Mouse (Mus musculus) MEL (cell line): Measurements from ENCODE around the gene Chd3. TPM values are rescaled to one million over a fixed set of nuclear protein-coding genes. Genes with fewer than 3 reads are reported as not detected.
A peak's percentile ranks its signal among the peaks of the same experiment; 100 is the strongest.
"Not testable (repeated sequence)": the region's sequence is repeated elsewhere in the genome, so short reads cannot be mapped to it uniquely, and the experiment has no call there.

Experiments used
- DNase-seq: peaks from one replicate; pipeline ENCODE4 v3.0.0; 2011; ENCODE audit warnings: low read depth, low spot score
- H3K27ac ChIP-seq: 2 replicates; pipeline ENCODE4 v1.5.1; 2012; ENCODE audit warnings: low read depth, mild to moderate bottlenecking, control low read depth, low read length, moderate library complexity; ENCODE audit not compliant: control insufficient read depth
- H3K27me3 ChIP-seq, 2 experiments: fragments of 150-350 bp in 1 of 2; sonication (generic) in 1 of 2; 2 replicates each; pipeline ENCODE4 v1.6.1; 2012; ENCODE audit warnings: low read length in 2 of 2, mild to moderate bottlenecking in 2 of 2, improper control_type of control experiment in 1 of 2, moderate library complexity in 1 of 2; ENCODE audit not compliant: insufficient read depth in 2 of 2, control insufficient read depth in 1 of 2
- H3K36me3 ChIP-seq, 2 experiments: 2 replicates each; pipeline ENCODE4 v1.6.1; 2012 to 2014; ENCODE audit warnings: low read length in 2 of 2, improper control_type of control experiment in 1 of 2, inconsistent platforms in 1 of 2, mild to moderate bottlenecking in 1 of 2; ENCODE audit not compliant: insufficient read depth in 2 of 2, control insufficient read depth in 1 of 2
- H3K4me1 ChIP-seq, 2 experiments: fragments of 150-350 bp in 1 of 2; sonication (generic) in 1 of 2; 2 replicates each; pipeline ENCODE4 v1.6.1; 2012; ENCODE audit warnings: low read length in 2 of 2, improper control_type of control experiment in 1 of 2, mild to moderate bottlenecking in 1 of 2; ENCODE audit not compliant: insufficient read depth in 2 of 2, control insufficient read depth in 1 of 2
- H3K4me3 ChIP-seq, 2 experiments: fragments of 150-350 bp in 1 of 2; sonication (generic) in 1 of 2; 2 replicates each; pipeline ENCODE4 v1.5.1; 2012; ENCODE audit warnings: low read depth in 2 of 2, low read length in 2 of 2, mild to moderate bottlenecking in 2 of 2, moderate library complexity in 2 of 2, control low read depth in 1 of 2, improper control_type of control experiment in 1 of 2; ENCODE audit not compliant: control insufficient read depth in 1 of 2, insufficient read depth in 1 of 2
- H3K79me2 ChIP-seq: 2 replicates; pipeline ENCODE4 v1.6.1; 2012; ENCODE audit warnings: mild to moderate bottlenecking, low read length, moderate library complexity; ENCODE audit not compliant: control insufficient read depth, poor library complexity, insufficient read depth
- H3K9ac ChIP-seq: 2 replicates; pipeline ENCODE4 v1.6.1; 2012; ENCODE audit warnings: low read depth, mild to moderate bottlenecking, control low read depth, low read length, moderate library complexity; ENCODE audit not compliant: control insufficient read depth, poor library complexity, severe bottlenecking
- H3K9me3 ChIP-seq: fragments of 150-350 bp; sonication (generic); replicated peaks from 2 replicates; pipeline ENCODE4 v1.6.1; 2012; ENCODE audit warnings: mild to moderate bottlenecking, low read length, improper control_type of control experiment, moderate library complexity; ENCODE audit not compliant: insufficient read depth
- BHLHE40 ChIP-seq: IDR thresholded peaks from 2 replicates; pipeline ENCODE4 v1.6.1; 2012; ENCODE audit warnings: low read depth, mild to moderate bottlenecking, inconsistent platforms, low read length, improper control_type of control experiment, borderline replicate concordance
- CHD1 ChIP-seq: IDR thresholded peaks from 2 replicates; pipeline ENCODE4 v1.6.1; 2012; ENCODE audit warnings: low read depth, mild to moderate bottlenecking, inconsistent platforms, low read length, improper control_type of control experiment
- CTCF ChIP-seq, 3 experiments: IDR thresholded peaks in 2 of 3; conservative IDR thresholded peaks in 1 of 3; 2 replicates each; pipeline ENCODE4 v1.5.1; 2011 to 2012; ENCODE audit warnings: low read length in 3 of 3, low read depth in 2 of 3, mild to moderate bottlenecking in 2 of 3, improper control_type of control experiment in 1 of 3, inconsistent platforms in 1 of 3, mixed read lengths in 1 of 3, moderate library complexity in 1 of 3; ENCODE audit not compliant: control insufficient read depth in 1 of 3, insufficient read depth in 1 of 3, poor library complexity in 1 of 3, severe bottlenecking in 1 of 3
- ETS1 ChIP-seq: IDR thresholded peaks from 2 replicates; pipeline ENCODE4 v1.6.1; 2012; ENCODE audit warnings: low read depth, mild to moderate bottlenecking, inconsistent platforms, low read length, improper control_type of control experiment, moderate library complexity
- GABPA ChIP-seq: IDR thresholded peaks from 2 replicates; pipeline ENCODE4 v1.6.1; 2012; ENCODE audit warnings: low read depth, mild to moderate bottlenecking, inconsistent platforms, low read length, improper control_type of control experiment, moderate library complexity
- HCFC1 ChIP-seq: IDR thresholded peaks from 2 replicates; pipeline ENCODE4 v1.6.1; 2012; ENCODE audit warnings: low read depth, mild to moderate bottlenecking, inconsistent platforms, low read length, improper control_type of control experiment, moderate library complexity
- JUND ChIP-seq: IDR thresholded peaks from 2 replicates; pipeline ENCODE4 v1.6.1; 2011; ENCODE audit warnings: low read depth, mild to moderate bottlenecking, improper control_type of control experiment, low read length
- MAFK ChIP-seq: IDR thresholded peaks from 2 replicates; pipeline ENCODE4 v1.6.1; 2011; ENCODE audit warnings: low read depth, mild to moderate bottlenecking, low read length, improper control_type of control experiment, borderline replicate concordance
- MXI1 ChIP-seq: IDR thresholded peaks from 2 replicates; pipeline ENCODE4 v1.6.1; 2011; ENCODE audit warnings: mild to moderate bottlenecking, low read depth, low read length, improper control_type of control experiment
- NELFE ChIP-seq: IDR thresholded peaks from 2 replicates; pipeline ENCODE4 v1.6.1; 2011; ENCODE audit warnings: low read depth, low read length, improper control_type of control experiment
- RAD21 ChIP-seq: IDR thresholded peaks from 2 replicates; pipeline ENCODE4 v1.6.1; 2011; ENCODE audit warnings: mild to moderate bottlenecking, low read depth, low read length, improper control_type of control experiment
- SIN3A ChIP-seq: IDR thresholded peaks from 2 replicates; pipeline ENCODE4 v1.6.1; 2012; ENCODE audit warnings: low read length, improper control_type of control experiment, inconsistent platforms
- SMC3 ChIP-seq: IDR thresholded peaks from 2 replicates; pipeline ENCODE4 v1.6.1; 2011; ENCODE audit warnings: low read depth, low read length, improper control_type of control experiment
- TCF12 ChIP-seq: IDR thresholded peaks from 2 replicates; pipeline ENCODE4 v1.6.1; 2014; ENCODE audit warnings: low read depth, mild to moderate bottlenecking, inconsistent platforms, low read length, improper control_type of control experiment, moderate library complexity
- UBTF ChIP-seq: IDR thresholded peaks from 2 replicates; pipeline ENCODE4 v1.6.1; 2012; ENCODE audit warnings: low read depth, mild to moderate bottlenecking, inconsistent platforms, low read length, improper control_type of control experiment, moderate library complexity, borderline replicate concordance; ENCODE audit not compliant: insufficient read depth
- USF1 ChIP-seq: IDR thresholded peaks from 2 replicates; pipeline ENCODE4 v1.6.1; 2014; ENCODE audit warnings: low read depth, mild to moderate bottlenecking, inconsistent platforms, low read length, improper control_type of control experiment, moderate library complexity
- ZC3H11A ChIP-seq: IDR thresholded peaks from 2 replicates; pipeline ENCODE4 v1.6.1; 2012; ENCODE audit warnings: low read depth, mild to moderate bottlenecking, inconsistent platforms, low read length, improper control_type of control experiment
- ZKSCAN1 ChIP-seq: IDR thresholded peaks from 2 replicates; pipeline ENCODE4 v1.6.1; 2012; ENCODE audit warnings: low read depth, mild to moderate bottlenecking, inconsistent platforms, low read length, improper control_type of control experiment, moderate library complexity
- ZNF384 ChIP-seq: IDR thresholded peaks from 2 replicates; pipeline ENCODE4 v1.6.1; 2012; ENCODE audit warnings: low read depth, mild to moderate bottlenecking, inconsistent platforms, low read length, improper control_type of control experiment
- polyA plus RNA-seq, 2 experiments: library from polyadenylated mRNA; stranded (reverse) in 1 of 2; unstranded in 1 of 2; fragments of >175 nt in 1 of 2; fragments of >200 nt in 1 of 2; gene quantifications; 2 replicates each; pipeline versions ENCODE4 v1.2.1 to v1.2.4; 2012; ENCODE audit warnings: low replicate concordance in 2 of 2, low read depth in 1 of 2; ENCODE audit not compliant: insufficient read length in 2 of 2, insufficient read depth in 1 of 2, missing spikeins in 1 of 2
- total RNA-seq: library from RNA; depleted of rRNA; stranded (reverse); fragments of 300-350 nt; gene quantifications from 2 replicates; pipeline ENCODE4 v1.2.3, GENCODE M21; 2012

Gene Chd3
- total and polyA plus RNA-seq, 3 experiments, result 37.3 to 84.9 TPM; not detected in 1

- H3K79me2 ChIP-seq, H3K27me3 ChIP-seq, H3K36me3 ChIP-seq, H3K4me1 ChIP-seq, H3K9me3 ChIP-seq: not testable (repeated sequence)
- TF ChIP-seq SIN3A, result peak; percentile 3; the same call in 1 of the 2 replicates
- peak overlapping the region; percentile 52 to 67 for H3K4me3 ChIP-seq
- peak overlapping the region; percentile 88 for H3K27ac ChIP-seq
- peak overlapping the region; percentile 78 for H3K9ac ChIP-seq
- peak; percentile 48 for DNase-seq
Measured at GRCm38 (mm10) chr11:69394591-69395167, 25.5 kb upstream of the Chd3 start.

DNA sequence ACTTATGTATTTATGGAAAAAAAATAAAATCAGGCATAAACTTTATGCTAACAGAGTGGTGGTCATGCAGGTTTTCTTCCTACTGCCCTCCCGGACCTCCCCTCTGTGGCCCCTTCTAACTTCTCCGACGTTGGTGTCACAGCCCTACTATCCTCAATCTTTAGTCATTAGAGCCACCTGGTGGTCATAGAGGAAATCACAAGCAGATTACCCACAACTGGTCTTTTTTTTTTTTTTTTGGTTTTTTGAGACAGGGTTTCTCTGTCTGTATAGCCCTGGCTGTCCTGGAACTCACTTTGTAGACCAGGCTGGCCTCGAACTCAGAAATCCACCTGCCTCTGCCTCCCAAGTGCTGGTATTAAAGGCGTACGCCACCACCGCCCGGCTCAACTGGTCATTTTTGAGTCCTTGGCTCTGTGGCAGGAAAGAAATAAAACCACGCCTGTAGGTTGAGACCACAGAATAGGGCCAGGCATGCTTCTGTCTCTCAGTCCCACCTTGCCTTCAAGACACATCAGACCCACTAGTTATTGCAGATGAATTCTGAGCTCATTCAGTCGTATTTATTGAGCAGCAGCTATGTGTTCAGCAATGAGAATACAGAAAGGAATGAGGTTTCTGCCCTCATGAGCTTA, 21.3 kb upstream of the Chd3 start:
- no peaks in the 10 kb centered on the region for H3K27me3 ChIP-seq
- no peaks in the 10 kb centered on the region; a peak in 1 of 4 replicates for H3K36me3 ChIP-seq
- no peak overlapping the region for H3K4me3 ChIP-seq
- peaks cover 7% of the 10 kb centered on the region for H3K79me2 ChIP-seq
- H3K27ac ChIP-seq, result no peak overlapping the region
- no peak overlapping the region for H3K9ac ChIP-seq
- no peaks in the 10 kb centered on the region for H3K9me3 ChIP-seq
- H3K4me1 ChIP-seq, result no peaks in the 10 kb centered on the region
- peak; percentile 86 for DNase-seq
- TF ChIP-seq HCFC1 (0 out of 2 replicates have a peak, but pooled peaks have one; percentile 32), USF1 (no peak), TCF12 (no peak), ZNF384 (peak; percentile 98), ZKSCAN1 (peak; percentile 79; the same call in 1 of the 2 replicates), CTCF (IDR thresholded peaks at IDR 0.05 in 2 of 3, conservative IDR thresholded peaks at IDR 0.05 in 1 of 3; ENCODE audit: control insufficient read depth in 1 of 3, insufficient read depth in 1 of 3, low read depth in 2 of 3, low read length in 3 of 3, poor library complexity in 1 of 3, severe bottlenecking in 1 of 3) (peak; percentile 48 to 80 (median 49); a peak in 5 of 6 replicates), SIN3A (peak; percentile 57), ZC3H11A (peak; percentile 96), BHLHE40 (no peak), UBTF (no peak), MXI1 (no peak), GABPA (no peak), ETS1 (no peak), JUND (no peak), NELFE (no peak), MAFK (no peak), CHD1 (no peak), RAD21 (peak; percentile 81), SMC3 (peak; percentile 92)
